Mouse (Mus musculus) limb, embryonic 13.5 days (tissue): Measurements from ENCODE around the gene Chga. TPM values are rescaled to one million over a fixed set of nuclear protein-coding genes. Genes with fewer than 3 reads are reported as not detected.

ENCODE experiments used
- ATAC-seq: fragments of 200-750 bp; cut with Nextera tagmentation; 2 replicates; pipeline ENCODE4 v1.8.0; 2017; ENCODE audit warnings: low read depth, moderate number of reproducible peaks, moderate TSS enrichment; ENCODE audit not compliant: low FRiP score
- H3K27ac ChIP-seq: fragments of 300-500 bp; sonication (generic); 2 replicates; pipeline ENCODE4 v1.5.1; 2015; ENCODE audit warnings: inconsistent platforms, mild to moderate bottlenecking, moderate library complexity
- H3K27me3 ChIP-seq: fragments of 300-500 bp; sonication (generic); 2 replicates; pipeline ENCODE4 v1.6.1; 2015; ENCODE audit warnings: mild to moderate bottlenecking, inconsistent platforms
- H3K36me3 ChIP-seq: fragments of 300-500 bp; sonication (generic); 2 replicates; pipeline ENCODE4 v1.6.1; 2015; ENCODE audit warnings: inconsistent platforms, mild to moderate bottlenecking, moderate library complexity
- H3K4me1 ChIP-seq: fragments of 300-500 bp; sonication (generic); 2 replicates; pipeline ENCODE4 v1.6.1; 2015; ENCODE audit warnings: inconsistent platforms
- H3K4me2 ChIP-seq: fragments of 300-500 bp; sonication (generic); replicated peaks from 2 replicates; pipeline ENCODE4 v1.6.1; 2015; ENCODE audit warnings: inconsistent platforms, mild to moderate bottlenecking, moderate library complexity
- H3K4me3 ChIP-seq: fragments of 300-500 bp; sonication (generic); 2 replicates; pipeline ENCODE4 v1.5.1; 2015; ENCODE audit warnings: moderate library complexity, mild to moderate bottlenecking, inconsistent platforms
- H3K9ac ChIP-seq: fragments of 300-500 bp; sonication (generic); 2 replicates; pipeline ENCODE4 v1.6.1; 2015; ENCODE audit warnings: mild to moderate bottlenecking, inconsistent platforms
- H3K9me3 ChIP-seq: fragments of 300-500 bp; sonication (generic); 2 replicates; pipeline ENCODE4 v1.6.1; 2016; ENCODE audit warnings: inconsistent platforms
- WGBS: fragments of 180-500 bp; shearing (Covaris S2); methylation state at CpG from one replicate; pipeline ENCODE4 v1.1.7; 2015; 5-methylcytosine and 5-hydroxymethylcytosine counted together
- polyA plus RNA-seq: library from polyadenylated mRNA; unstranded; fragments of >200 nt; fragmentation: Nextera tagmentation; extraction: Ambion mirVana; gene quantifications from 2 replicates; pipeline ENCODE4 v1.2.1, GENCODE M21; 2015

Chga gene
- polyA plus RNA-seq, 1 experiment from 2014 or later, result 0.51 TPM

GRCm38 (mm10) chr12:102602255-102603041 is 47.7 kb downstream of the Chga start:
- Histone ChIP-seq H3K4me2 (peak overlapping the region; percentile 12; the same call in 1 of the 2 replicates), H3K4me1 (peaks cover 43% of the 10 kb centered on the region), H3K27ac (peak overlapping the region; percentile 66; the same call in 1 of the 2 replicates), H3K27me3 (no peaks in the 10 kb centered on the region), H3K36me3 (peaks cover 4% of the 10 kb centered on the region; the same call in 1 of the 2 replicates), H3K9me3 (peaks cover 5% of the 10 kb centered on the region; the same call in 1 of the 2 replicates), H3K4me3 (no peak overlapping the region), H3K9ac (no peak overlapping the region)
- WGBS, result 64% methylated on average over 9 of the region's 9 CpGs
- no peak for ATAC-seq

- H3K27ac ChIP-seq, result no peak overlapping the region
- no peaks in the 10 kb centered on the region for H3K9me3 ChIP-seq
- H3K4me3 ChIP-seq, result no peak overlapping the region
- H3K27me3 ChIP-seq, result no peaks in the 10 kb centered on the region
- H3K4me2 ChIP-seq, result no peak overlapping the region
- 80% methylated on average over 6 of the region's 6 CpGs for WGBS
- H3K4me1 ChIP-seq, result peaks cover 24% of the 10 kb centered on the region
- peaks cover 4% of the 10 kb centered on the region; the same call in 1 of the 2 replicates for H3K36me3 ChIP-seq
- no peak for ATAC-seq
- no peak overlapping the region for H3K9ac ChIP-seq
Observed at GRCm38 (mm10) chr12:102605607-102606006, 50.8 kb downstream of the Chga start.

GRCm38 (mm10) chr12:102607066-102607465 is 52.3 kb downstream of the Chga start:
- WGBS, result 89% methylated on average over 8 of the region's 8 CpGs
- no peak overlapping the region for H3K4me3 ChIP-seq
- no peak for ATAC-seq
- H3K9ac ChIP-seq, result no peak overlapping the region
- peaks cover 9% of the 10 kb centered on the region for H3K4me1 ChIP-seq
- H3K27me3 ChIP-seq, result no peaks in the 10 kb centered on the region
- H3K27ac ChIP-seq, result no peak overlapping the region
- peaks cover 4% of the 10 kb centered on the region; the same call in 1 of the 2 replicates for H3K36me3 ChIP-seq
- H3K9me3 ChIP-seq, result no peaks in the 10 kb centered on the region
- no peak overlapping the region for H3K4me2 ChIP-seq

- ATAC-seq, result no peak
- H3K27me3 ChIP-seq, result no peaks in the 10 kb centered on the region
- WGBS, result 86% methylated on average over 11 of the region's 11 CpGs
Observed at GRCm38 (mm10) chr12:102607808-102608517, 53.2 kb downstream of the Chga start.

GRCm38 (mm10) chr12:102610927-102611326 is 56.2 kb downstream of the Chga start:
- no peaks in the 10 kb centered on the region for H3K9me3 ChIP-seq
- no peak overlapping the region for H3K4me3 ChIP-seq
- no peak overlapping the region for H3K27ac ChIP-seq
- no peaks in the 10 kb centered on the region for H3K4me1 ChIP-seq
- no peak overlapping the region for H3K4me2 ChIP-seq
- H3K9ac ChIP-seq, result no peak overlapping the region
- H3K36me3 ChIP-seq, result no peaks in the 10 kb centered on the region
- 94% methylated on average over 8 of the region's 8 CpGs for WGBS
- no peak for ATAC-seq
- no peaks in the 10 kb centered on the region for H3K27me3 ChIP-seq

More at GRCm38 (mm10) chr12:102607808-102608517, 53.2 kb downstream of the Chga start:
- no peak overlapping the region for H3K4me2 ChIP-seq
- peaks cover 4% of the 10 kb centered on the region; the same call in 1 of the 2 replicates for H3K36me3 ChIP-seq
- no peak overlapping the region for H3K4me3 ChIP-seq
- H3K27ac ChIP-seq, result no peak overlapping the region
- H3K4me1 ChIP-seq, result peaks cover under 1% of the 10 kb centered on the region; the same call in 1 of the 2 replicates
- H3K9ac ChIP-seq, result no peak overlapping the region
- H3K9me3 ChIP-seq, result no peaks in the 10 kb centered on the region

GRCm38 (mm10) chr12:102612431-102612830 is 57.7 kb downstream of the Chga start:
- H3K9ac ChIP-seq, result no peak overlapping the region
- ATAC-seq, result no peak
- no peaks in the 10 kb centered on the region for H3K9me3 ChIP-seq
- no peaks in the 10 kb centered on the region for H3K27me3 ChIP-seq
- WGBS, result 95% methylated on average over 1 of the region's 1 CpGs
- H3K4me1 ChIP-seq, result peaks cover 14% of the 10 kb centered on the region
- no peak overlapping the region for H3K27ac ChIP-seq
- H3K4me2 ChIP-seq, result no peak overlapping the region
- no peak overlapping the region for H3K4me3 ChIP-seq
- H3K36me3 ChIP-seq, result no peaks in the 10 kb centered on the region

GRCm38 (mm10) chr12:102613411-102613810 is 58.6 kb downstream of the Chga start:
- Histone ChIP-seq H3K4me1 (peaks cover 23% of the 10 kb centered on the region), H3K27me3 (no peaks in the 10 kb centered on the region), H3K27ac (no peak overlapping the region), H3K9me3 (no peaks in the 10 kb centered on the region), H3K9ac (no peak overlapping the region), H3K4me3 (no peak overlapping the region), H3K36me3 (no peaks in the 10 kb centered on the region), H3K4me2 (no peak overlapping the region)
- WGBS, result 87% methylated on average over 4 of the region's 4 CpGs
- ATAC-seq, result no peak

Other genes with a start within 250 kb of the Chga start
- 81.3 and 84.8 TPM in 2 replicates for gene Lgmn, start 115.2 kb upstream of the Chga start, polyA plus RNA-seq
- gene Golga5, start 85.8 kb upstream of the Chga start, polyA plus RNA-seq, result 39.5 and 42.0 TPM in 2 replicates
- 9.3 TPM in 2 replicates for gene Itpk1, start 150.0 kb downstream of the Chga start, polyA plus RNA-seq
- 28.1 and 30.2 TPM in 2 replicates for gene Moap1, start 188.7 kb downstream of the Chga start, polyA plus RNA-seq
- 10.2 and 10.4 TPM in 2 replicates for gene Tmem251, start 188.8 kb downstream of the Chga start, polyA plus RNA-seq
- not detected in 2 replicates for gene Gm28051, start 202.8 kb downstream of the Chga start, polyA plus RNA-seq
- gene Gon7, start 202.8 kb downstream of the Chga start, polyA plus RNA-seq, result 34.9 TPM in 2 replicates
- 44.8 and 47.0 TPM in 2 replicates for gene Ubr7, start 203.0 kb downstream of the Chga start, polyA plus RNA-seq
- gene Gm20604, start 203.7 kb downstream of the Chga start, polyA plus RNA-seq, result 27.2 and 30.6 TPM in 2 replicates